Mouse (Mus musculus): ENCODE results near the gene Ugt1a8. TPM values are rescaled to one million over a fixed set of nuclear protein-coding genes. Genes with fewer than 3 reads are reported as not detected.

The Ugt1a8 gene
- polyA plus RNA-seq, 3 experiments from 2014 or later: 0.63 TPM; not detected in 2

DNA sequence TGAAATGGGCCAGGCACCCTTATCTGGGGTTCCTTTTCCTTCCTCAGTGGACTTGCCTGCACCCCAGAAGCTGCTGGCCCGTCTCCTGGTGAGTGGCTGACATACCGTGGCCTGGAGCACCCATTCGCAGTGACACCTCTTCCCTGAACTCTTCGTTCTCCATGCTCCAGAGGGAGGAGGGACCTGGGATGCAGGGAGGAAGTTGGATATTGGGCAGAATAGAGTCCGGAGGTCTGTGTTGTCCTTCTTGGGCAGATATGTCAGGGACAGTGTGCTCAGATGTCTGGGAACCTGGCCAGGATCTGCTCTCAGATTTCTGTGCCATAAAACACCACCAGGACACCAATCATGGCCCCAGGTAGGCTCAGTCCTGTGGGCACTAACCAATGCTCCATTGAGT, 152.5 kb downstream of the Ugt1a8 start:
- ATAC-seq: no peak

DNA sequence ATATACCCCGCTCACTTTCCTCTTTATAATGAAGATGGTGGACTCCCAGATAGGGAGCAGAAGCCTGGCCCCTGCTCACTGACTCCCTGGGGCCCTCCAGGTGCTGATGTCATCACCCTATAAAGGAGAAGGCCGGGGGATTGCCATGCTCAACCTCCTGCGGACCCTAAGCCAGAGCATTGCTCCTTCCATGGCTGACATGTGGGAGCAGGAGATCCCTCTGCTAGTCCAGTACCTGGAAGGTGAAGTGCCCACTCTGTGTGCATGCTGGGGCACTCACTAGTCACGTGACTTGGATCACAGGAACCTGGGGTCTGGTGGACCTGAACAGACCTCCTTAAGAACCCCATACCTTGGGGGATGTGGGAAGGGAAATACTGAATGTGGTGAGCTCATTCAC, 153.0 kb downstream of the Ugt1a8 start:
- ATAC-seq: no peak

DNA sequence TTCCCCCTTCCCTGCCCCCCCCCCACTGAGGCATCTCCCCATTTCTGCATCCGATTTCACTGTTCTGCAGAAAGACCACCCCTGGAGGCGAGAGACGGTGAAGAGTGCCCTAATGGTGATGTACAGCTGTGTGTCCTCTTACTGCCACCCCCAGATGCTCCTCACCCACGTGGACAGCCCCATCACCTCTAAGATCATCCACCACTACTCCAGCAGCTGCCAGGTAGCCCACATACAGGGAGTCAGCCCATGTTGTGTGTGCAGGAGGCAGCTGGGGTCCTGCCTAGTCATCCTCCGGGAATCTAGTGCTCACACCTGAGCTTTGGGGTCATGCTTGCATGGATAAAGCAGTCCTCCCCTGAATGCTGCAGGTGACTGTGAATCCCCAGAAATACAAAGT, 156.2 kb downstream of the Ugt1a8 start:
- no peak for ATAC-seq

DNA sequence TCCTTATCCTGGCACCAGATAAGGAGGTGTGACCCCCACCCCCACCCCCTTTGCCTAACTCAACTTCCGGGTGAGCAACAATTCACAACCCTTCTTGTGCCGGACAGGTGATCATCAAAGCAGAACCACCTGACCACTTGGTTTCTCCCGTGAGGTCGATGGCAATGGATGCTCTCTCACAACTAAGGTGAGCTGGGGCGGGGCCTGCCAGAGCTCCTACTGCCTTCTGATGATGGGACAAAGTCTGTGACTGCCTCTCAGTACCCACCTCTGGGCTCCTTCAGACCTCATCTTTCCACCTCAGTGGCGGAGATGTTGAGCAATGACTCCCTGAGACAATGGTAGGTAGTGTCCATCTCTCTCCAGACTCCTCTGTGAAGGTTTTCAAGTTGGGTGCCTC, 158.3 kb downstream of the Ugt1a8 start:
- no peak for ATAC-seq

DNA sequence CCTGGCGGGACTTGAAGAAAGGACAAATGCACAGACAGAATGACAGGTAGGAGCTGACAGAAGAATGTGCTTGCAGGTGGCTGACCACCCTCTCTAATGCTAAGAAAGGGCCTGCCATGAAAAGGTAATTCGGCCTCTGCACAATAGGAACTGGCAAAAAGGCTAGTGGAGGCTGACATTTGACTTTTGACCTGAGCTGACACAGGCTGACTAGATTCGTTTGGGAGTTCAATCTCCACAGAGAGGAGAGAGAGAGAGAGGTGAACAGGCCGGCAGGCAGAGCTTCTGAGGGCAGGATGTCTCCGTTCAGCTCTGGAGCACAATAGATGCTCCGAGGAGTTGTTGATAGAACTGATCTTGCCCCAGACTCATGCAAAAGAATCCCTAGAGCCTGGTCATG, 158.8 kb downstream of the Ugt1a8 start:
- no peak for ATAC-seq

DNA sequence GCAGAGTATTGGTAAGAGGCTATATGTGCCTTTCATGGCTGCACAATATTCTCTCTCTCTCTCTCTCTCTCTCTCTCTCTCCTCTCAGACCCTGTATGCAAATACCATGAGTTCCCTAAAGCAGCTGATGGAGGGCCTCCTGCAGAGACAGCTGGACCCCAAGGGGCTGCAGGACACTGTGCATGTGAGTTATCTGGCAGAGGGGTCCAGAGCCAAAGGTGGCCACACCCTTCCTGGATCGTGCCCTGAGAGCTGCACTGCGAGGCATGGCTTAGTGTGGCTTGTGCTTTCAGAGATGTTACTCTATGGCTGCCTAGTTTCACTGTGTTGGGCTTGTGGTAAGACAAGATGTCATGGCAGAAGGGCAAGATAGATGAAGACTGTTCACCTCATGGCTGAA, 160.0 kb downstream of the Ugt1a8 start:
- ATAC-seq: no peak

DNA sequence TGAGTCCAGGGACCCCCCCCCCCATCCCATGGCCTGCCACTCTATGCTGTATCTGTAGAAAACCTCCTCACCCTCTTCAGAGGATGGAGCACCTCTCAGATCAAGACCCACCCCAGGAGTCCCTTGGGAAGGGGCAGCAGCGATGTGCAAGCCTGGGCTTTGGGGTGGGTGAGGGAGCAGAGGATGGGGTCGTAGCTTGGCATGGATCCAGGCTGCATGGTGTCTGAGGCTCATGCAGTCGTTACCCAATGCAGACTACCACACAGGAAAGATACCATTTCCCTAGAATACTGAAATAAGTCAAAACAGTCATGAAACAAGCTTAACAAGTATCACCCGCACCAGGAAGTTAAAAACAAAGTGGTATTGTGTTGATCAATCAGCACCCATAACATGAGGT, 161.0 kb downstream of the Ugt1a8 start:
- no peak for ATAC-seq

DNA sequence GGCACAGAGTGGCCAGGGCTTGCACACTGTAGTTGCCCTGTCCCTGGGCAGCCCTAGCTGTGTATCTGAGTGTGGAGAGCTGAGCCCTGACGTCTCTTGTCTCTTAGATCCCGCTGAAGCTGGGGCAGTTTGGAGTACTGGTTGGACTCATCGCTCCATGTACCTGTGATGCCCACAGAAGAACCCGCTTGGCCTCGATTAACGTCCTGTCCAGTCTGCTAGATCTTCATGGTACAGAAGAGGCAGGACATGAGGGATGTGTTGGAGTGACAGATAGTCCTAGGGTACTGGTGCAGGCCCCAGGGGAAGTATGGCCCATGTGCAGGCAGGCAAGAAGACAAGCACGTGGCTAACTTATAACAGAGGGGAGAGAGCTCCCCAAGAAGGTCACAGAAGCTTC, 162.0 kb downstream of the Ugt1a8 start:
- ATAC-seq: no peak

DNA sequence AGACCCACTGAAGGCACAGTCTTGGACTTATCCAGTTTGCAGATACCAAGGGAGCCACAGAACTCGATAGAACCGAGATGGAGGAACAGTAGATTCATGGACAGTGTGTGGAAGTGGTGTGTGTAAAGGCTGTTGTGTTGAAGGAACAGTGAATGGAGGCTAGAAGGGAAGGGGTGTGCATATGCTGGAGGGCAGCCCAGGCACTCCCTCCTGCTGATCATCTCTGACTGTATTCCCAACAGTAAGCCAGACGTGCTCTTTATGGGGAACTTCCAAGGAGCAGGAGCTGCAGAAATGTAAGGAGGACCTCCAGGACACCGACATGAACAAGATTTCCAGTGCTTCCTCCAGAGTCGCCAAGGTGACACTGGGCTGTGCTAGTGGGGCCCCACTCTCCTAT, 162.4 kb downstream of the Ugt1a8 start:
- no peak for ATAC-seq

DNA sequence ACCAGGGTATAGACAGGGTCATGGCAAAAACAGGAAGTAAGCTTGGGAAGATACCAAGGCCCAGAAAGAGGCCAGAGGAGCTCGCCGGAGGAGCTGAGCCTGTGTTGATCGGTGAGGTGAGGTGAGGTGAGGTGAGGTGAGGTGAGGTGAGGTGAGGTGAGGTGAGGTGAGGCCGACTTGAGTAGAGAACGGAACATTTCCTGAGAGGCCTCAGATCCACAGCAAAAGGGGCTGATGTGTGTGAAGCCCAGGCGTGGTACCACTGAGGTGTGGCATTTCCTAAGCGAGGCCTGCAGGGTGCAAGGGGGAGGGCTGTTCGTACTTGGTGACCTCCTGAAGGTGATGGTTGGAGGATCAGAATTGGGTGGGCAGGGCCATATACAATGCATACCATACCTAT, 165.5 kb downstream of the Ugt1a8 start:
- no peak for ATAC-seq

DNA sequence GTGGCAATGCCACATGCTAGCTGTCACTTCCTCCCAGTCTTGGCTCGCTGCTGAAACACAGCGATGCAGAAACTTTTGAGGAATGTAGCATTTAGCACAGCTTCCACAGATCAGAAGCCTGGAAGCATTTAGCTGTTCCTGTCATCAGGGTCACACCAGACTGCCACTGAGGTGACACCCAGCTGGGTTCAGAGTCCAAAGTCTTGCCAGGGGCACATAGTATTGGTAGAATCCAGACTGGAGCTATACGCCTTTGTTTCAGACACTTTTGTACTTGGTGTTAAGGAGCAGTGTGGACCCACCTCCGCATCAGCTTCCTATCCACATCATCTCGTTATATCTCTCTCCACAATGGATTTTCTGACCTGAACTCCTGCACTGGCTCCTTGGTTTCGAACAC, 165.9 kb downstream of the Ugt1a8 start:
- ATAC-seq: no peak

DNA sequence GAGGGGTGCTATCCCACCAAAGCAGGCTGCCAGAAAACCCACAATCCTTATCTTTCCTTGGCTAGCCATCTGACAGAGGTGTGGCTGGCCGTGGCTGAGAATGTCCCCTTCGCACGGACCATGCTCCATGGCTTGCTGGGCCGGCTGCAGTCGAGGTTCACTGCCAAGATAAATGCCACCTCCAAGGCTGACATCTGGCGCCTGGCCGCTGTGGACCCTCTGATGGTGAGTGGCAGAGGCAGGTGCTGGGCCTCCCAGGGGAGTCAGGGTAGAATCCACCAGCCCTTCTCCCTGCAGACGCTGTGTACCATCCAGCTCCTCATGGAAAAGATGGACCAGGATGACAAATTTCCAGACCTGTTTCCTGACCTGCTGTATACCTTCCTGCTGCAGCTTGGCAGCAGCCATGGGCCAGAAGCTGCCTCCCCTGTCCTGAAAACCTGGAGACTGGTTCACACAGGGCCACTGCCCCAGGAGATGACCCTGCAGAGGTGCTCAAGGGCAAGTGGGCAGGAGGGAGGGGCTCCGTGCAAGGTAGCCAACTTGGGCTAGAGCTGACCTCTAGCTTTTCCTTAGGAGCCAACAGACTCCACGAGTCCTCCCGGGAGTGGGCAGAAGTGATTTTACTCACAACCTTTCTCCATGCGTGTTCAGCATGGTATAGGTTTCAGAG, 167.3 kb downstream of the Ugt1a8 start:
- ATAC-seq: no peak

DNA sequence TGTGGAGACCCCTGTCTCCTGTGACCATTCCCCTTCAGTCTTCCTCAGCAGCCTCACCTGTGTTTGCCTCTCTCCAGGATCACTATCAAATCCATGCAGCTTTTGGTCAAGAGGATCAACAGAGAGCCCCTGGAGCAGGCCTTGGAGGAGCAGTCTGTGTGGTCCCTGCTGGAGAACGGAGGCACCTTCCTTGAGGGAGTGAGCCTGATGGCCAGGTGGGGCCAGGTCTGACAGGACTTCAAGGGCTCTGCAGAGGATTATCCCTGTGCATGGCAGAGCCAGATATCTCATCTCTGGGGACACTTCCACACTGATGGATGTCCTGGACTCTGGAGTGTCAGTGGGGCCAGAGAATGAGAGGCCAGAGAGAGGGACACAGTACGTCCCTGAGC, 167.8 kb downstream of the Ugt1a8 start:
- ATAC-seq: no peak

DNA sequence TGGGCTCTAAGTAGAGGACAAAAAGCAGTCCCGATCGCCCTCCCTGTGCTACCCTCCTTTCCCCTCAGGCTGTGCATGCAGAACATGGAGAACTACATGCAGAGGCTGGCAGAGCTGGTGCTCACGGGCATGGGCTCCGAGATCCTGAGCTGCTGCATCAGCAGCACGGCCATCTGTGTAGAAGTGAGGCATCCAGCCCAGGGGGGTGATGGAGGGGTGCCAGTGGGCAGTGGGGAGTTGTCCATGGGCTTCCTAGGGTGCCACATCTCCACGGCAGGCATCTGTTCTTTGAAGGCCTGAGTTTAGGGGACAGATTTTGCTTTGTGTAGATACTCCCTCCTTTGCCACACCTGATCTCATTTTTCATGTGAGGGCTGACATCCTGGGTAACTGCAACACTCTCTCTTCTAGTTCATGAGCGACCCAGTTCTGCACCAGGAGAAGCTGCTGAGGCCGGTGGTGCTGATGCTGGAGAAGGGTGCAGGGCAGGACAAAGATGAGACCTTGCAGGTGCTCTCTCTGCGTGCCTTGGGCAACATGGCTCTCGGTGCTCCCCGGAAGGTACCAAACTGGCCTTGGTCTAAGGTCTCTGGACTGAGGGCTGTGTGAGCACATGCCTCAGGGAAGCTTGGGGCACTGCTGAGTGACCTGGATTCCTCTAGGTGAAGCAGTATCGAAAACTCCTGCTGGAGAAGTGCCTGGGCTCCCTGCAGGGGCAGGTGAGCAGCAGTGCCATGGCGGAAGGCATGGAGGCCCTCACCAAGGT, 168.6 kb downstream of the Ugt1a8 start:
- ATAC-seq: no peak

DNA sequence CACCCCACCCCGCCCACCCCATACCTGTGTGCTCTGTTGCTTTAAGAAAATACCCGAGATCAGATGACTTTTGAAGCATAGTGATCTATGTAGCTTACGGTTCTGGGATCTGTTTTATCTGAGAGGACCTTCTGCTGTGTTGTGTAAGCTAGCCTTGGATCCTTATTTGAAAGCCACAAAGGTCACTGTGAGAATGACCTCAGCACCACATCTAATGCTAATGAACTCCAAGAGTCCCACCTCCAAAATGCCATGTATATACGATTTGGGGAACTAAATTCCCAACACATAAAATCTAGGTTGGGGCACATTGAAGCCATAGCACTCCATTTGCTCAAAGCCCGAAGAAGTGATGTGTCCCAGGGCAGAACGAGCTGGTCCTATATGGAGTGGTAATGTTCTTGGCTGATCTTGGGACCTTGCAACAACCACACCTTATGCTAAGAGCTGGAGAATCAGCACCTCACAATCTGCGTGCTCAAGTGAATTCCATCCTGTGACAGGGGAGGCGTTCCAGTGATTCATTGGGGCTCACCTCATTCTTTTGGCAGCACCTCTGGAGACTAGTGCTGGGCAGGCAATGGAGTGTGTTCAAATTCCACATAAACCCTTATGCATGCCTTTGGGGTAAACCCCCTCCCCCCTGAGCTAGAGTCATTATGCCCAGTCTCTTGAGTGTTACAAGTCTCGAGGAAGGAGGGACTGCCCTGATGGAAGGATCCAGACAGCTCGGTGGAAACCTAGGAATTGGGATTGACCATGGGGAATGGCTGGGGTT, 169.5 kb downstream of the Ugt1a8 start:
- ATAC-seq: no peak

DNA sequence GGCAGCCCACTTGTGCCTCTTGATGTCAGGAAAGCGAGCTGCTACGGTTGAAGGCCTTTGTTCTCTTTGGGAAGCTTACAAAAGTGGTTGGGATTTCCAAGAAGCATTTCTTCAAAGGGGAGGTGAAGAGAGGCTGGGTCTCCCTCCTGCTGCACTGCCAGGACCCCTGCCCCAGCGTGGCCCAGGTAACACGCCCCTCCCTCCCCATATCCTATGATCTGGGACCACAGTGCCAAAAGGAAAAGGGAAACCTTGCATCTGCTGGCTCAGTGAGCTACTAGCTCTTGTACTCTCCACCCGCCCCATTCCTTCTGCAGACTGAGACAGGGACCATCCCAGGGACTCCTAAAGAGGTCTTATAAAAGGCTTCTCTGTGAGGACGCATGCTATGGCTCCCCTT, 170.1 kb downstream of the Ugt1a8 start:
- no peak for ATAC-seq

DNA sequence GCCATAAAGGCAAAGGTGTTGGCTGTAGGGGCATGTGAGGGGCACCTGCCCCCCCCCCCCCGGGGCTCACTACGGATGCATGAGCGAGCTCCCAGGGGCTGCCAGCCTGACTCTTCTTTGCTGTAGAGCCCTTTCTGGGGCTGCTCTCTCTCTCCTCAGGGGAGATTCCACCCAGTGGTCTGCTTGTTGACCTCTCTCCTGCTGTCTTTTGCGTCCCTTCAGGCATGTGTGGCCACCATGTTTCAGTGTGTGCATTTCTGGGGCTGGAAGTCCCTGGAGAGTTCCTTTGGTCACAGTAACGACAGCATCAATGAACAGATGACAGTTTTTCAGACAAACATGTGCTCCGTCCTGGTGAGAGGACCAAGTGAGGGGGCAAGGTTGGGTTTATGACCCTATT, 170.7 kb downstream of the Ugt1a8 start:
- ATAC-seq: no peak

DNA sequence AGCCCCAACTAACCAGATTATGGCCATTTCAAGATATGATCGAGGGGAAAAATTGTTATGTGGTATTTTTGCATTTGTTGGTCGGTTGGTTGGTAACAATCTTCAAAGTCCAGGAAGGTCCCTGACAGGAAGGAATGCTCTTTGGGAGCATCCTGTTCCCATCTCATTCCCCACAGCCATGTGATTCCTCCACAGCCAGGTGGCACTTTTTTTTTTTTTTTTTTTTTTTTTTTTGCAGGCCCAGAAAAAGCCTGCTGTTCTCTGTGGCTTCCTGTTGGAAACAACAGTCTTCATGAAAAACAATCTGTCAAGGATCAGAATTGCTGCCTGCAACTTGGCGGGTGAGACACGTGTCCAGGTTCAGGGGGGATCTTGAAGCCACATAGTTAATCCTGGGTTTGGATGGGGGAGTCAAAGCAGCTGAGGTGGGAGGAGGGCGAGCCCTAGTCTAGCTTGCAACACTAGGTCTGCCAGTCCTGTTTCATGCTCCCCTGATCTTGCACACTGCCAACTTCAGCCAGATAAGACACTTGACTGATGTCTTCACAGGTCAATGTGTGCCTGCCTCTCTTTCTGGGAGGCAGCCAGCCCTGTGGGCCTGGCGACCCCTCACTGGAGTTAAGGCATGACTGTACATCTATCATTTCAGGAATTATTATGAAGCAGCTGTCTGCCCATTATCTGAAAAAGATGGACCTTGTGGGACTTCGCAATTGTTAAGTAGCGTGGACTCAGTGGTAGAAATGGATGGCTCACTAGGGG, 171.4 kb downstream of the Ugt1a8 start:
- ATAC-seq: no peak

DNA sequence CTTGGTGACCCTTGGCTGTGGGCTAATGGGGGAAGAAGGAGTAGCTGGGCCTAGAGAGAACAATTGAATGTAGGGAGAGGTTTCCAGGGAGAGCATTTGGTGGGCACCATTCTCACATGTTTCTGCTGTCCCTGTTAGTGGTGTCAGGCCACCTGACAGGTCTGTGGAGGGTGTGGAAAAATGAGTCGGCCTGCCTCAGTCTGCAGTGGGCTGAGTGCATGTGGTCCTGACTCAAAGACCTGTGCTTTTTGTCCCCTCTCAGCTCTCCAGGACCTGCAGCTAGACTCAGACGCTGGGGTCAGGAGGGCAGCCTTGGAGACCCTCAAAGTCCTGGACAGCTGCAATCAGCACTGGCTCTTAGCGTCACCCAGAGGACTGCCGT, 172.0 kb downstream of the Ugt1a8 start:
- ATAC-seq: no peak

DNA sequence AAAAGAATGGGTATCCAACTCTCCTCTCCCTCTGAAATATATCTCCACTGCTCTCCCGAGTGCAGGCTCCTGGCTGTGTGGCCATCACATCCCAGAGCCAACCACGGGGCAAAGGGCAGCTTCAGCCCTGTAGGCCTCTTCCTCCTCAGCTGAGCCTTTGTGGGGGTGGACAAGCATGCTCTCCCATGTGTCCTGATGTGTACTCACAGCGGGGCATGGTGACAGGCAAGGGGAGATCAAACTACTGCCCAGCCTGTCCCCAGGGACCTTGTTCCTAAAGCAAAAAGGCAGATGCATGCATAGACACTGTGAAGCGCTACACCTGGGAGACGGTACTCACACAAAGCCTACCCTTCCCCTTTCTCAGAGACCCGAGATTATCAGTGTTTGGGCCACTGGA, 172.5 kb downstream of the Ugt1a8 start:
- no peak for ATAC-seq

DNA sequence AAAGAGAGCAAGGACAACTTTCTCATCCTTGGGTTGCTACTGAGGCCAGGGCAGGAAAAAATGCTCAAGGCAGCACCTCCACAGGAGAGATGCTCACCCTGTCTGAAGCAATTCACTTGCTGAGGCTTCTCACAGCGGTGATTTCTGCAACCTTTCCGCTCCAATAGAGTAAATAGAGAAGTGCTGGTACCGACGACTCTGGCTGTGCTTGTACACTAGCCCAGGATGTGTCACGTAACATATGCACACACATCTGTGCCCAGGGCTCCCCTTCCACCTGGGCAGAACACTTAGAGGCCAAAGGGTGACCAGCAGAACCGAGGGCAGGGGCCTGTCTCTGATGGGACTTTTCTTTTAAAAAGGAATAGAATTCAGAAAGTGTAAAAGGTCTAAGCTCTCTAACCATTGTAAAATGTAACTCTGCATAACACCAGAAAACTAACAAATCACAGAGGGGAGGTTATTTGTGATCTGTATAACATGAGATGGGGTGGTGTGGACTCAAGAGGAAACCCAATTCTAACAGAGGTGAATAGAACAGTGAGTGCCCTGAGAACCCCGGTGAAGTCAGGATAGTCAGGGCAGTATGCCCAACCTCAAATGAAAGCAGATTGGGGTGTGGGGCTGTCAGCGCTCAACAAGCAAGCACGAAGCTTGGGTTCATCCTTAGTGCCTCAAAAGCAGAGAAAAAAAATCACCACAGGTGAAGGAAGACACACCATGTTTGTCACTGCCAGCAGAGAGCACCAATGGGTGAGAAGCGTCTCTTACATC, 173.2 kb downstream of the Ugt1a8 start:
- no peak for ATAC-seq

DNA sequence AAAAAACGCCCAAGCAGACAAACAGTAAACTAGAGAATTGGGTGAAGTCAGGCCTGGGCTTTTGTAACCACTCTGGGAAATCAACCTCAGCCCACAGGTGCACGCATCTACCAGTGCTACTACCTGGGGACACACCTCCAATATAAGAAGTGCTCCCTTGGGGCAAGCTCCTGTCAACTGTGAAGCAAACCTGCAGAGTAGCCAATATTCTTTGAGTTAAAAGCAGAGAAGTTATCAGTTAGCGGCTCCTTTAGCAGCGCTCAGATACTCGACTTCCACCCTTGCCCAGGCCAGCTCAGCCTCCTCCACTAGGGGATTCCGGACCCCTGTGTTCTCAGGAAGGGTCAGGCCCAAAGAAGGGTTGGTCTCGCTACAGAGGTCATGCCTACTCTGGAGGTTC, 174.1 kb downstream of the Ugt1a8 start:
- no peak for ATAC-seq
